Mouse (Mus musculus): Measurements from ENCODE around the gene Gm20388. TPM values are rescaled to one million over a fixed set of nuclear protein-coding genes. Genes with fewer than 3 reads are reported as not detected.
A peak's percentile ranks its signal among the peaks of the same experiment; 100 is the strongest.

Gm20388 gene
- total RNA-seq, 2 experiments from 2014 or later: 11.4 to 18.1 TPM

DNA sequence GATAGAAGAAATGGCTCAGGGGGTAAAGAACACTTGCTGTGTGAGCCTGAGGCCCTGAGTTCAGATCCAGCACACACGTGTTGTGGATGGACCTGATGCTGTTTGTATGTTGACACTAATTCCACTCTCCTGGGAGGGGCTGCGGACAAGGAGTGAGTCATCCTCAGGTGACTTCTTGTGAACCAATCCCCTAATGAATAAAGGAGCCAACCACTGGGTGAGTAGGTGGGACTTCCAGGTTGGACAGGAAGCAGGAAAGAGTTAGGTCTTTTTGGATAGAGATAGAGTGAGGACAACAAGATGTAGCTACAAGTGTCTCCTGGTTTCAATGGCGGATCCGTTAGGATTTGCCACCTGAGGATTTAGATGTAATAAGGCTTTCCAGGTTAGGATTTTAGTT, 3938.7 kb downstream of the Gm20388 start:
- no peak for ATAC-seq (replicated peaks; ENCODE audit: low FRiP score, low TSS enrichment, poor library complexity, severe bottlenecking)

DNA sequence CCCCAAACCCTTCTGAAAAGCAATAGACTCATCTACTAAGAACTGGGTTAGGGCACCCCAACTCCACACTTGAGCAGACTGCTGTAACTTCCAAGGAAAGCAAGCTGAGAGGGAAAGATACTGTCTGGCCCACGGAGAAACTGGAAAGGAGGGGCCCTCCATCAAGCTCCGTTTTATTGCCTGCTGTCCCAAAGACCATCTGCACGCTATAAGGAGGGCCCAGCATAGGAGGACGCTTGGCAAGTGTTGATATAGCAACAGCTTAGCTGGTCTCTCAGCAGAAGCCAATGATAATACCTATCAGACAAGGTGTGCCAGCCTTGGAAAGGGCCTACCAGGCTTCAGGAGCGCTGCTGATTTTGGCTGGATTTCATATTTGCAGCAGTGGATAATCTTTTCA, 3940.9 kb downstream of the Gm20388 start:
- no peak for ATAC-seq (replicated peaks; ENCODE audit: low FRiP score, low TSS enrichment, poor library complexity, severe bottlenecking)

DNA sequence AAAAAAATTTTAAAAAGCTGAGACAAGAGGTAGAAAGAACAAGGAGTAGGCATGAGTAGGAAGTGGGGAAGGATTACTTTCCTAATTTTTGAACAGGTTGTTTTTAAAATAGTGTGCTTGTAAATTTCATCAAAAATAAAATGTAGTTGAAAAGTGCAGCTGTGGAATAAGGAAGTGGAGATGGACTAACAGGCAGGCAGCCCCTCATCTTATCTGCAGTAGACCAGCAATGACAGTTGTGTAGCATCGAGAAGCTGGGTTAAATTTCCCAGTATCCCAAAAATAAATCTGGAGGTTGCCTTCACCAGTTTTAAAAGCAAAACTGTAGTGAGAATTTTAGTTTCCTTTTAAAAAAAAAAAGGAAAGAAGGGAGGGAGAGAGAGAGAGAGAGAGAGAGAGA, 3943.6 kb downstream of the Gm20388 start:
- ATAC-seq (replicated peaks; ENCODE audit: low FRiP score, low TSS enrichment, poor library complexity, severe bottlenecking): no peak

DNA sequence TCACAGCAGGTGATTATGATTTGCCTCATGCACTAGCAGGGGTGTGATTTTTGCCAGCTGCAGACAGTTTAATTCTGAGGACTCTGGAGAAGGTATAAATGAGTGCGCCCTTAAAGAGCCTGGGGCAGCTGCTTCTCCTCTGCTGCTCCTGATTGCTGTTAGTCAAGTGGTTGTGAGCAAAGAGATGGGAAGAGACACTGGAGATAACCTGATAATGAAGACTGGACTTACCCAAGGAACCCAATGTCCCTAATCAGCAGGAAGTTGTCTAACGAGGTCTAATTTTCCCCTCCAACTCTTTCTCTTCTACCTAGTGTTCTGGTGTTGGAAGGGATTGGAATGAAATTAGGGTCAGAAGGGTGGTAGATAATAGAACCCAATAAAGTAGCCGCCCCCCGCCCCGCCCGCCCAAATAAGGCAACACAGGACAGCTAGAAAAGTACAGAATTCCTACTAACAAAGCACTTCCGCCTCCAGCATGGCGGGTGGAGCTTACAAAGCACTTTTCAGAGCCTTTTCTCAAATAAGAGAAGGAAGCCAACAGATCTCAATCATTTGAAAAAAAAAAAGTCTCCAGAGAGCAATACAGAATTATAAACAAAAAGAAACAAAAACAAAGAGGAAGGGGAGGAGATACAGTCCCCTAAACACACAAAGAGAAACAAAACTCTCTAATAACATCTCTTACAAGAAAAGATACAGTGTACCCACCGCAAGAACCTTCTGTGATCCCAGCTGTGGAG, 3944.3 kb downstream of the Gm20388 start:
- no peak for ATAC-seq (replicated peaks; ENCODE audit: low FRiP score, low TSS enrichment, poor library complexity, severe bottlenecking)

DNA sequence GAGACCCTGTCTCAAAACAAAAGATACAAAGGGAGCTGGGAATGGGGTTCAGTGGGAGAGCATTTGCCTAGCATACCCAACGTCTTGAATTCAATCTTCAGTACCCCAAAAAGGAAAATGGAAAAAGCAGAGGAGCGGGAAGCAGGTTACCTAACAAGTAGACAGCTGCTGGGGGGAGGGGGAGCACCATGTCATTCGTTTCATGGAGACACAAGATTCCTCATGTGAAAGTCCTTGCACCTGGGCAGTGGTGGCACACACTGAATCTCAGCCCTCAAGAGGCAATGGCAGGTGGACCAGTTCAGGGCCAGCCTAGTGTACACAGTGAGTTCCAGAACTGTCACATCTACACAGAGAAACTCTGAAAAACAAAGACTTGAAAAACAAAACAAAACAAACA, 3946.7 kb downstream of the Gm20388 start:
- no peak for ATAC-seq (replicated peaks; ENCODE audit: low FRiP score, low TSS enrichment, poor library complexity, severe bottlenecking)

DNA sequence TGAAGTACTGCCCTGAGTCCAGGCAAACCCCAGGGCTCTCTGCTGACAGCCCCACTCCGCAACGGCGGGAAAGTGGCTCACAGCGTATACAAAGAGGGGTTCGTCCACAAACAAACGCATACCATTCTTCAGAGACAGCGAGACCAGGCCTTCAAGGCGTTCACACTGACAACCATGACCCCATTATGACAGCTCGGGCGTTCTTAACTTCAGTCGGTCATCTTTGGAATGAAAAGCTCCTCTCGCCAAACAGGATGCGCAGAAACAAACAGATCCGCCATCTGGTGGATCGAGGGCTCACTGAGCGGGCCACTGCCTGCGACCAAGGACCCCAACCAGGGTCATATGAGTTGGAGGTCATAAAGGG, 3947.9 kb downstream of the Gm20388 start:
- ATAC-seq (replicated peaks; ENCODE audit: low FRiP score, low TSS enrichment, poor library complexity, severe bottlenecking): peak; percentile 23; the same call in 1 of the 2 replicates

DNA sequence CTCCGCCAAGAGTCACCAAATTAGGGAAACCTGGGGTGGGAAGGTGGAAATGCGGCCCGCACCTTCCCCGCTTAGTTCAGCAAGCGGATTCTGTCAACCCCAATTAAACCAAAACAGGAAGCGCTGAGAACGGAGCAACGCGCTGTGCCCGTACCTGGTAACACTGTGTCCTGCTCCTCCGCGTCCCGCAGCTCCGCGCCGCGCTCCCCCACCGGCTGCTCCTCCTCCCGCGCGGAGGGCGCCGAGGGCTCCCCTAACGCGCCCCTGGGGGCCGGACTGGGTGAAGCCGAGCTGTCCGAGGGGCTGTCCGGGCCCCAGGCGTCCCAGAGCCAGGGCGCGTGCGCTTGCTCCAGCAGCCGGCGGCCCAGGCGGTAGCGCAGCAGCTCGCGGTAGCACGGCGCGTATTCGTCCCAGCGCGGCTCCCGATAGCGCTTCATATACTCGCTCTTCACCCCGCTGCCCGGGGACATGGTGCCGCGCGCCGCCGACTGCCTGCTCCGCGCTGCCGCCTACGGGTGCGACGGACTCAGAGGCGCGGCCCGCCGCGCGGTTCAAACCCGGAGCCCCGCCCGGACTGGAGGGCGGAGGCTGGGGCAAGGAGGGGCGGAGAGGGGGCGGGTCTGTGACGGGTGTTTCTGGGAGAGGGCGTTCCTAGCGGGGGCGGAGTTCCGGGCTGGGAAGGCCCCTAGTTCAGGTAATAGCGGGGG, 3948.5 kb downstream of the Gm20388 start:
- ATAC-seq (replicated peaks; ENCODE audit: low FRiP score, low TSS enrichment, poor library complexity, severe bottlenecking): peak; percentile 93

DNA sequence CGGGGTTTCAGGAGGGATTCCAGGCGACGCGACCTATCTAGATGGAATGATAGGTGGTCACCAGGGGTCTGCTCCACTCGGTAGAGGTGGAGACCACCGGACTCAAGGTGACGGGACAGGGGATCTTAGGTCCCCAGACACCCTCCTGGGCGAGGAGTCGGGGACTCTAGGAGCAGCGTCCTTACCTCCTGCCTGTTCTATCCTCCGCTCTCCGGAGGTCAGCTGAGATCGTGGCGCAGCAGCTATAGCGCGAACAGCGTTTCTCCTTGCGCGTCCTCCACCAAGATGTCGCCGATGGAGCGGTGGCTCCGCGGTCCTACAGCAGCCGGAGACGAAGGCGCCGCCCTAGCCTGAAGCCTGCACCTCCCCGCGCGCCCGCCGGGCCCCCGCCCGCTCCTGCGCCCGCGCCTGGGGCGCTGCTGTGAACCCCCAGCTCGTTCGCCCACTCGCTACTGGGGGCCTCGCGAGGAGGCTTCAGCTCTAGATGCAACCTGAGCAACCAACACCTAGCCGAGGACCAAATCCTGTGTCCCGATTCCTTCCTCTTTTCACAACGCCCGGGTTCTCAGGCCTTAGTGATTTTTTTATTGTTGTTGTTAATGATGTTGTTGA, 3949.1 kb downstream of the Gm20388 start, which contains the start of gene Ccsap:
Gene Ccsap (minus strand): TSS at position 562 of the 612 bp plus-strand sequence.
- ATAC-seq (replicated peaks; ENCODE audit: low FRiP score, low TSS enrichment, poor library complexity, severe bottlenecking): peak; percentile 71

DNA sequence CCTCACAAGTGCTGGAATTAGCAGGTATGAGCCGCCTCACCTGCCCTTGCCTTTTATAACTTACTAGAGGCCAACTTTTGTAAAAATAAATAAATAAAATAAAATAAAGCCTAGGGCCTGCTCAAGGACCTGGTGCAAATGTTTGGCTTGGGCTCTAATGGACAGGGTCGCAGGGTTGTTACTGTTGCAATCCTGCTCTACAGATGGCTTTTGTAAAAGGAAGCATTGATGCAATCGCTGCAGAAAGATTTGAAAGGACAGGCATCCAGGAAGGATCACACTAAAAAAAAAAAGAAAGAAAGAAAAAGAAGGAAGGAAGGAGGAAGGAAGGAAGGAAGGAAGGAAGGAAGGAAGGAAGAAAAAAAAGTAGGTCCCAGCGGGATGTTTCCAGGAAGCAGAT, 3949.7 kb downstream of the Gm20388 start:
- no peak for ATAC-seq (replicated peaks; ENCODE audit: low FRiP score, low TSS enrichment, poor library complexity, severe bottlenecking)

DNA sequence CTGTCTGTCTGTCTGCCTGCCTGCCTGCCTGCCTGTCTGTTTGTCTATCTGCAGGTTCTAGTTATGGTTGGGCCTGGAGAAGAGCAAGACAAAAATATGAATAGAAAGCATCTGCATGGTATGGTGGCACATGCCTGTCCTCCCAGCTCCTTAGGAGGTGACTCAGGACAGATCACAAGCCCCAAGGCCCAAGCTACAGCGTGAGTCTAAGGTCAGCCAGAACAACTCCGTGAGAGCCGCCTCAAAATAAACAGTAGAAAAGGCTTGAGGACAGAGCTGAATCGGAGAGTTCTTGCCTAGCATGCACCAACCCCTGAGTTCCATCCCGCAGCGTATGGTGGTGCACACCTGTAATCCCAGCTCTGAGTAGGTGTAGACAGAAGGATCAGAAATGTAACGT, 3955.1 kb downstream of the Gm20388 start:
- no peak for ATAC-seq (replicated peaks; ENCODE audit: low FRiP score, low TSS enrichment, poor library complexity, severe bottlenecking)

DNA sequence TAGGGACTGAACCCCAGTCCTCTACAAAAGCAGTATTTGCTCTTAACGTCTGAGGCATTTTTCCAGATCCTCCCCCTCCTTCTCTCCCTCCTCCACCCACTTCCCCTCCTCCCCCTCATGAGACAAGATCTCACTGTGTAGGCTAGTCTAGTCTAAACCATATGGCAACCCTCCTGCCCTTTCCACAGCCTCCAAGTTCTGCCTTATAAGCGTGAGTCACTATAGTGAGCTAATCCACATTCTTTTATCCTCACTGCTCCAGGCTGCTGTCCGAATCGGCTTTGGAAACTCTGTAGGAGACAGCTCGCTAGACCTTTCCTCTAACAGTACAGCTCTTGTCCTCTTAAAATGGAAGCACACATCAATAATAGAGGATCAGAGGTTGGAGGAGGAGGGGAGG, 3956.3 kb downstream of the Gm20388 start:
- ATAC-seq (replicated peaks; ENCODE audit: low FRiP score, low TSS enrichment, poor library complexity, severe bottlenecking): no peak

DNA sequence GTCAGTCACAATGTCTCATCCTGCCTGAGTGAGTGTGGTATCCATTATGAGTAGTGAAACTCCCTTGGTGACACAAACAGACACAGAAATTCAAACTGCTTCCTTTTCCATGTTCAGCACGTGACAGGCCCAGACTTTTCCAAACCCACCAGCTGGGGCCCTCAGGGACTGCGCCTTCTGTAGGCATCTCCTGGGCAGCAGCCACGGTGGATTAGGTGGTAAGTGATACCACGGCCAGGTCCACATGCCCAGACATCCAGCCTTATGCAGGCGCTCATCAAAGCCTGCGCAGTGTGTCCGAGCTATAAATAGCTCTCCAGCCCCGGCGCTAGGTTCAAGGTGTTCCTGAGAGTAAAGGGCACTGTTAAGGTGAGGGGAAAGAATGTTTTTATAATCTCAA, 3961.4 kb downstream of the Gm20388 start:
- ATAC-seq (replicated peaks; ENCODE audit: low FRiP score, low TSS enrichment, poor library complexity, severe bottlenecking): no peak

DNA sequence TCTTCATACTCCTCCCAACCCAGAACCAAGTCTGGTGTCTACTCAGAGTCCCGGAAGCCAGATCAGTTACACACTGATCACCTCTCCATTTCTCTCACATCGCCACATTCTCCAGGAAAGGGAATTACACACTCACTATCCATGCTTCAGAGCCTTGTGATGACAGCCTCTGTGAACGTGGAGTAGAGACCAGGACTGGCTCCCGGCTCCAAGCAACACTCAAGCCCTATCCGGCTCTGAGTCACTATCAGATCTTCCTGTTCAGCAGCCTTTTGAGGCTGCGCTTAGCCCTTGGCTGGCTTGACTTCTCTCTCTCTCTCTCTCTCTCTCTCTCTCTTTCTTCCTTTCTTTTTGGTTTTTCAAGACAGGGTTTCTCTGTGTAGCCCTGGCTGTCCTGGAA, 3962.7 kb downstream of the Gm20388 start:
- ATAC-seq (replicated peaks; ENCODE audit: low FRiP score, low TSS enrichment, poor library complexity, severe bottlenecking): no peak

DNA sequence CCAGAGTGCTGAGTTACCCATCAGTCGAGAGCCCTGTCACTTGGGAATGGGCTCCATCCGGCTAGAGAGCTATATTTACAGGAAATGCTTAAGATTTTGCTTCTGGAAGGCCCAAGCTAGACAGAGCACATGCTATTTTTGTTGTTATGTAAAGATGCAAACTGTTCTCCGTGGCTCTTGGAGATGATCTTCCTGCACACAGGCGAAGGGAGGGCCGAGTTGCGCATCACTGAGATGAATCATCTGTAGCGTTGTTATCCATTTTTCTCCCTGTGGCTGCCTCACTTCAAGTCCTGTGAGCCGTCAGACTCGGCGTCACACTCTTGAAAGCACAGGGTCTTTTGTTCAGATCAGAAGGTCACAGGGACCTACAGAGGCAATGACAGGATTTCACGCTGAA, 3963.7 kb downstream of the Gm20388 start:
- ATAC-seq (replicated peaks; ENCODE audit: low FRiP score, low TSS enrichment, poor library complexity, severe bottlenecking): no peak

DNA sequence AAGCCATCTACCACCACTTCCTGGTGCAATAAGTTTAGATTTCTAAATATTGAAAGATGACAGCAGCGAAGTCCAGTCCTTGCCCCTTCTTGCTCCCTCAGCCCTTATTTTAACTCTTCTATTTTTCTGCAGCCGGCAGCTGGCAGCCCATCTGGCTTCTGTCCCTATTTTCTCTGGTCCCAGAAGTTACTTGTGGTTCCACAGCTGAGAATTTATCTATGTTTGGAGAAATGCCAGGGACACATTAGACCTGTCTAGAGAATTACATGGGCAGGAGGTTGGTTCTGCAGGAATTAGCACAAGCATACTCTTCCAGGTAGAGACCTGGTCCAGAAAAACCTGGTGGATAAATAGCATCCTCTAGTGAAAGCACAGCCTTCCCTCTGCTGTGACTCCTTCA, 3967.2 kb downstream of the Gm20388 start:
- ATAC-seq (replicated peaks; ENCODE audit: low FRiP score, low TSS enrichment, poor library complexity, severe bottlenecking): no peak

DNA sequence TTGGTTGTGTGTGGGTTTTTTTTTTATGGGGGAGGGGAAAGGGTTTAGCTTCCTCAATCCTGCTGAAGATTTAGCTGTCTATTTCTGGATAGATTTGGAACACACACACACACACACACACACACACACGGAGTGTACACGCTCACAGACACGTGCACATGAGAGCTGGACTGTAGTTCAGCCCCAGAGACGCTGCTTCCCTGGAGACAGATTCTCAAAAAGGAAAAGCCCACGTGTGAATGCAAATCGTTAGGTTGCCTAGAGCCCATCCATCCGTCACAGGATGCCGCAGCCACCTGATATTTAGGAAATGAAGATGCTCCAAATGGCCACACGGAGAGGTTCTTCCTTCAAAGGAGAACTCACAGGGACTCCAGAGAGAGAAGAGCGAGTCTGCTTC, 3969.6 kb downstream of the Gm20388 start:
- no peak for ATAC-seq (replicated peaks; ENCODE audit: low FRiP score, low TSS enrichment, poor library complexity, severe bottlenecking)

DNA sequence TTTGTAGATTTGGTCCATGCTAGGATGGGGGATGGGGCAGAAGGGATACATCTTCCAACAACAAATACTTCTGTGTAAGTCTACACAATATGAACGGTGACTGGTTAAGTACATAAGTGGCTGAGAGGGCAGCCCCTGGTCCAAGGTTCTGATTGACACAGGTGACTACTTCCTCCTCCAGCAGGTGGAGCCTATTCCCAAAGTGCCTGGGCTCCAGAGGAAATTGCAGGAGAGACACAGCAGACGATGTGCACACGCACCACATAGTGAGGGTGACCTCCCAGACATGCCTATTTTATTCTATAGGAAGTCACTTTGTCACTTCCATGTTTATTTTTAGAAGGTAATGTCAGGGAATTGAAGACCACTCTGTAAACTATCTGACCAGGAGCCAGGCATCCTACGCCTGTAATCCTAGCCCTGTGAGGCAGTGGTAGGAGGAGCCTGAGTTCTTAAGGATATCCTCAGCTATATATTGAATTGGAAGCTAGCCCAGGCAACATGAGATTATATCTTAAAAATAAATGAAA, 3970.2 kb downstream of the Gm20388 start:
- no peak for ATAC-seq (replicated peaks; ENCODE audit: low FRiP score, low TSS enrichment, poor library complexity, severe bottlenecking)

DNA sequence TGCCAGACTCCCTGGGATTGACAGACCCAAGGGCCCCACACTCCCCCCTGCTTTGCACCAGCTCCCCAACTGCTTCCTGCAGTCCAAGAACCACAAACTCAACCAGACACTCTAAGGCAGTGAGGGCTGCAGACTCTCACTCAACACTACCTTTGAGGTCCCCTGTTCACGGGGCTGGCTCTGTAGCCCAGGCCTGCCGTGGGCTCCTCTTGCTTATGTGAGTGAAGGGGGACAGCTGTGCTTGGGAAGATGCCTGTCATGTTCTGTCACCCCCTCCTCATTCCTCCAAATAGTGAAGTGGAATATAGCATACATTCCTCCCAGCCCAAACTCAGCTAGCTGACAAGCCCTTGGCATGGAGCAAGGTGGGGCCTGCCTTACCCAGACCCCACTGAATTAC, 3971.8 kb downstream of the Gm20388 start:
- ATAC-seq (replicated peaks; ENCODE audit: low FRiP score, low TSS enrichment, poor library complexity, severe bottlenecking): no peak

DNA sequence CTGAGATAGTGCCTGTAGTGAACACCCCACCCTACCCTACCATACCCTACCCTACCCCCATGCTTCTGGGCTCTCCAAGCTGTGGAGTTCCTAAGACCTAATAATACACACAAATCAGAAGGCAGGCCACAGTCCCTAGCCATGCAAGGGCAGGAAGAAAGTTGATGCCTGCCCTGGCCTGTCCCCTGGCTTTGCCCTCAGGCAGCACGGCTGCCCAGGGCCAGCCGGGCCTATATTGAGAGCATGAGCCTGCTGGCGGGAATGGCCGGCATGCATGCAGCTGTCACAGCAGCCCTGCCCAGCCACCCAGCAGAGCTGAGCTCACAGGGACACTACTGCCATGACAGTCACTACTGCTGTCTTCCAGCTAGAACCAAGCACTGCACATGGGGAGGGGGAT, 3972.5 kb downstream of the Gm20388 start:
- ATAC-seq (replicated peaks; ENCODE audit: low FRiP score, low TSS enrichment, poor library complexity, severe bottlenecking): 0 out of 2 replicates have a peak, but pooled peaks have one; percentile 31

DNA sequence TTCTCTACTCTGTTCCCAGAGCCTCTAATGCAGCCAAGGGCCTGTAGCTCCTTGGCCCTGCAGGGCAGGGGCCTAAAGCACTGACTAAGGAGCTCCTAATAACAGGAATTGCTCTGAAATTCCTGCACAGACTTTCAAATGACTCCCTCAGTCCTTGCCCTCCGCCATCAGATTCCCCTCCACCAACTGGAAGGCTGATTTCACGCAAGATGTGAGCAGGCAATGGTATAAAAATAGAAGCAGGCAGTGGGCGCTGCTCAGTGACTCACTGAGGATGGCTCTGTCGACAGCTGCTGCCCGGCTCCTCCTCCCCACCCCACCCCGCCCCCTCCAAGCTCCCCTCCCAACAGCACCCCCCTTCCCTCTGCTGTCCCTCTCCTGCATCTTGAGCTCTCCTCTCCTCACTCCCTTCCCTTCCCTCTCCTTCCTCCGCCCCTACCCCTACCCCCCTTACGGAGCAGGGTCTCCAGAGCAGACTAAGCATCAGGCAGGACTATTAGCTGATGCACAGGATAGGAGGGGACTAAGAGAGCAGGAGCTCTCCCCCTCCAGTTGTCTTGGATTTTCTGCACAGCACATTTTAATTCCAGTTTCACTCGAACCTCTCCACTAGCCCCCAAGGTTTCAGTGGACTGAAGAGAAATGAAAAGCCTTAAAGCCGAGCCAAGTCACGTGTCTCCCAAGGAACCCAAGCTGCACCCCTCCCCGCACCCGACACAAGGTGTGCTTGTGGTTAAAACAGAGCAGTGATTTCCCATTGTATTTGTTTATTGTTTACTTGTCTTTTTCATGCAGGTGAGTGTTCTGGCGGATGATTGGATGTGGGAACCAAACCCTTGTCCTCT, 3974.3 kb downstream of the Gm20388 start:
- no peak for ATAC-seq (replicated peaks; ENCODE audit: low FRiP score, low TSS enrichment, poor library complexity, severe bottlenecking)

Data from megakaryocyte-erythroid progenitor cell, adult 5-6 weeks (primary cell).